Mouse (Mus musculus) CH12.LX (cell line): ENCODE measurements around the gene Cebpe. TPM values are rescaled to one million over a fixed set of nuclear protein-coding genes. Genes with fewer than 3 reads are reported as not detected.

Source experiments
- DNase-seq: peaks from one replicate; pipeline ENCODE4 v3.0.0-alpha.2; 2013; ENCODE audit errors: extremely low read depth
- H3K27ac ChIP-seq: 2 replicates; pipeline ENCODE4 v1.5.1; 2012; ENCODE audit warnings: low read depth, mild to moderate bottlenecking, control low read depth, moderate library complexity; ENCODE audit not compliant: insufficient read depth
- H3K27me3 ChIP-seq: replicated peaks from 2 replicates; pipeline ENCODE3; 2012; ENCODE audit warnings: inconsistent platforms
- H3K36me3 ChIP-seq, 2 experiments: replicated peaks in 1 of 2; 2 replicates each; pipeline versions ENCODE3 to v1.6.1; 2012; ENCODE audit warnings: inconsistent platforms in 1 of 2, low read length in 1 of 2, mild to moderate bottlenecking in 1 of 2, mixed read lengths in 1 of 2, moderate library complexity in 1 of 2; ENCODE audit not compliant: control insufficient read depth in 1 of 2, insufficient read depth in 1 of 2
- H3K4me1 ChIP-seq, 2 experiments: 2 replicates each; pipeline ENCODE4 v1.6.1; 2012; ENCODE audit warnings: inconsistent platforms in 1 of 2, moderate library complexity in 1 of 2; ENCODE audit not compliant: insufficient read depth in 2 of 2, control insufficient read depth in 1 of 2
- H3K4me2 ChIP-seq: 2 replicates; pipeline ENCODE4 v1.6.1; 2012; ENCODE audit warnings: low read depth, mild to moderate bottlenecking, control low read depth; ENCODE audit not compliant: poor library complexity, insufficient read depth, severe bottlenecking
- H3K4me3 ChIP-seq, 3 experiments: fragments of 150-350 bp in 1 of 3; sonication (generic) in 1 of 3; replicated peaks in 1 of 3; 2 replicates each; pipeline versions ENCODE3 to v1.5.1; 2011 to 2012; ENCODE audit warnings: low read depth in 2 of 3, low read length in 2 of 3, mild to moderate bottlenecking in 2 of 3, moderate library complexity in 2 of 3, control low read depth in 1 of 3, improper control_type of control experiment in 1 of 3, inconsistent platforms in 1 of 3, mixed read lengths in 1 of 3; ENCODE audit not compliant: poor library complexity in 1 of 3
- H3K79me2 ChIP-seq: replicated peaks from 2 replicates; pipeline ENCODE4 v1.6.1; 2012; ENCODE audit warnings: mild to moderate bottlenecking, moderate library complexity; ENCODE audit not compliant: control insufficient read depth, poor library complexity, insufficient read depth, severe bottlenecking; ENCODE audit errors: extremely low read depth
- H3K9ac ChIP-seq: 2 replicates; pipeline ENCODE4 v1.6.1; 2012; ENCODE audit warnings: low read depth, mild to moderate bottlenecking, control low read depth, moderate library complexity; ENCODE audit not compliant: insufficient read depth
- H3K9me3 ChIP-seq: replicated peaks from 2 replicates; pipeline ENCODE3; 2012; ENCODE audit warnings: low read length, inconsistent platforms, mixed read lengths
- BHLHE40 ChIP-seq: IDR thresholded peaks from 2 replicates; pipeline ENCODE4 v1.6.1; 2011; ENCODE audit warnings: mild to moderate bottlenecking, low read depth, low read length, improper control_type of control experiment
- CHD2 ChIP-seq: IDR thresholded peaks from 2 replicates; pipeline ENCODE4 v1.6.1; 2011; ENCODE audit warnings: low read length, improper control_type of control experiment
- E2F4 ChIP-seq: IDR thresholded peaks from 2 replicates; pipeline ENCODE4 v1.6.1; 2011; ENCODE audit warnings: low read depth, low read length, improper control_type of control experiment; ENCODE audit not compliant: insufficient replicate concordance
- ELF1 ChIP-seq: IDR thresholded peaks from 2 replicates; pipeline ENCODE4 v1.6.1; 2014; ENCODE audit warnings: low read depth, mild to moderate bottlenecking, inconsistent platforms, low read length, improper control_type of control experiment
- EP300 ChIP-seq: IDR thresholded peaks from 2 replicates; pipeline ENCODE4 v1.6.1; 2011; ENCODE audit warnings: low read length, improper control_type of control experiment
- ETS1 ChIP-seq: conservative IDR thresholded peaks from 2 replicates; pipeline ENCODE4 v1.6.1; 2012; ENCODE audit warnings: low read depth, mild to moderate bottlenecking, inconsistent platforms, low read length, improper control_type of control experiment, moderate library complexity
- GABPA ChIP-seq: IDR thresholded peaks from 2 replicates; pipeline ENCODE4 v1.6.1; 2012; ENCODE audit warnings: low read depth, low read length, improper control_type of control experiment, inconsistent platforms; ENCODE audit not compliant: insufficient replicate concordance
- HCFC1 ChIP-seq: IDR thresholded peaks from 2 replicates; pipeline ENCODE4 v1.6.1; 2012; ENCODE audit warnings: low read depth, mild to moderate bottlenecking, inconsistent platforms, low read length, improper control_type of control experiment
- IRF4 ChIP-seq: IDR thresholded peaks from 2 replicates; pipeline ENCODE4 v1.6.1; 2014; ENCODE audit warnings: low read depth, mild to moderate bottlenecking, inconsistent platforms, low read length, improper control_type of control experiment
- JUN ChIP-seq: IDR thresholded peaks from 2 replicates; pipeline ENCODE4 v1.6.1; 2011; ENCODE audit warnings: low read depth, mild to moderate bottlenecking, low read length, improper control_type of control experiment, moderate library complexity; ENCODE audit not compliant: insufficient read depth
- JUND ChIP-seq: conservative IDR thresholded peaks from 2 replicates; pipeline ENCODE4 v1.6.1; 2011; ENCODE audit warnings: low read depth, low read length, improper control_type of control experiment
- MAFK ChIP-seq: IDR thresholded peaks from 2 replicates; pipeline ENCODE4 v1.6.1; 2011; ENCODE audit warnings: low read length, improper control_type of control experiment; ENCODE audit not compliant: insufficient replicate concordance
- MAX ChIP-seq: IDR thresholded peaks from 2 replicates; pipeline ENCODE4 v1.6.1; 2011; ENCODE audit warnings: low read length, improper control_type of control experiment
- MAZ ChIP-seq: IDR thresholded peaks from 2 replicates; pipeline ENCODE4 v1.6.1; 2012; ENCODE audit warnings: low read depth, mild to moderate bottlenecking, inconsistent platforms, low read length, improper control_type of control experiment, moderate library complexity
- MEF2A ChIP-seq: IDR thresholded peaks from 2 replicates; pipeline ENCODE4 v1.6.1; 2014; ENCODE audit warnings: low read depth, mild to moderate bottlenecking, inconsistent platforms, low read length, improper control_type of control experiment, borderline replicate concordance
- MXI1 ChIP-seq: IDR thresholded peaks from 2 replicates; pipeline ENCODE4 v1.6.1; 2011; ENCODE audit warnings: mild to moderate bottlenecking, low read depth, low read length, improper control_type of control experiment
- MYC ChIP-seq: IDR thresholded peaks from 2 replicates; pipeline ENCODE4 v1.6.1; 2011; ENCODE audit warnings: low read depth, mild to moderate bottlenecking, improper control_type of control experiment, low read length
- NELFE ChIP-seq: IDR thresholded peaks from 2 replicates; pipeline ENCODE4 v1.6.1; 2011; ENCODE audit warnings: low read depth, low read length, improper control_type of control experiment
- NRF1 ChIP-seq: IDR thresholded peaks from 2 replicates; pipeline ENCODE4 v1.6.1; 2014; ENCODE audit warnings: low read depth, mild to moderate bottlenecking, inconsistent platforms, low read length, improper control_type of control experiment, moderate library complexity
- POLR2A ChIP-seq: IDR thresholded peaks from 2 replicates; pipeline ENCODE4 v1.6.1; 2011; ENCODE audit warnings: low read depth, mild to moderate bottlenecking, improper control_type of control experiment, low read length
- POLR2AphosphoS2 ChIP-seq: IDR thresholded peaks from 2 replicates; pipeline ENCODE4 v1.6.1; 2011; ENCODE audit warnings: low read depth, low read length, improper control_type of control experiment
- RAD21 ChIP-seq: IDR thresholded peaks from 2 replicates; pipeline ENCODE4 v1.6.1; 2011; ENCODE audit warnings: low read depth, mild to moderate bottlenecking, low read length, improper control_type of control experiment, moderate library complexity
- RCOR1 ChIP-seq: conservative IDR thresholded peaks from 2 replicates; pipeline ENCODE4 v1.6.1; 2012; ENCODE audit warnings: low read depth, mild to moderate bottlenecking, inconsistent platforms, low read length, improper control_type of control experiment
- SIN3A ChIP-seq: IDR thresholded peaks from 2 replicates; pipeline ENCODE4 v1.6.1; 2012; ENCODE audit warnings: low read length, improper control_type of control experiment, inconsistent platforms
- SMC3 ChIP-seq: IDR thresholded peaks from 2 replicates; pipeline ENCODE4 v1.6.1; 2011; ENCODE audit warnings: low read depth, low read length, improper control_type of control experiment
- TBP ChIP-seq: conservative IDR thresholded peaks from 2 replicates; pipeline ENCODE4 v1.6.1; 2011; ENCODE audit warnings: low read depth, low read length, improper control_type of control experiment
- TCF12 ChIP-seq: IDR thresholded peaks from 2 replicates; pipeline ENCODE4 v1.6.1; 2014; ENCODE audit warnings: low read depth, mild to moderate bottlenecking, inconsistent platforms, low read length, improper control_type of control experiment
- UBTF ChIP-seq: IDR thresholded peaks from 2 replicates; pipeline ENCODE4 v1.6.1; 2012; ENCODE audit warnings: low read depth, mild to moderate bottlenecking, inconsistent platforms, low read length, improper control_type of control experiment, moderate library complexity
- USF1 ChIP-seq: IDR thresholded peaks from 2 replicates; pipeline ENCODE4 v1.6.1; 2014; ENCODE audit warnings: low read depth, mild to moderate bottlenecking, inconsistent platforms, low read length, improper control_type of control experiment
- USF2 ChIP-seq: conservative IDR thresholded peaks from 2 replicates; pipeline ENCODE4 v1.6.1; 2011; ENCODE audit warnings: low read depth, low read length, improper control_type of control experiment
- ZKSCAN1 ChIP-seq: IDR thresholded peaks from 2 replicates; pipeline ENCODE4 v1.6.1; 2012; ENCODE audit warnings: low read depth, inconsistent platforms, low read length, improper control_type of control experiment, borderline replicate concordance
- ZMIZ1 ChIP-seq: IDR thresholded peaks from 2 replicates; pipeline ENCODE4 v1.6.1; 2012; ENCODE audit warnings: low read depth, mild to moderate bottlenecking, inconsistent platforms, low read length, improper control_type of control experiment
- ZNF384 ChIP-seq: IDR thresholded peaks from 2 replicates; pipeline ENCODE4 v1.6.1; 2012; ENCODE audit warnings: low read depth, low read length, improper control_type of control experiment, inconsistent platforms
- dilution Hi-C: fragments of 300-500 bp; cut with MboI; formaldehyde crosslinking; loops from 2 replicates; pipeline ENCODE4 v1.14.3; 2020; ENCODE audit warnings: low sequenced_read_pairs; ENCODE audit not compliant: extremely low pct_unique_long_range_greater_than_20kb, extremely low pct_ligation_motif_present
- in situ Hi-C: fragments of 300-500 bp; cut with MboI; formaldehyde crosslinking; loops from 3 replicates; pipeline ENCODE4 v1.14.3; 2019; ENCODE audit warnings: low sequenced_read_pairs, low pct_ligation_motif_present, low pct_unique_long_range_greater_than_20kb, mixed read lengths
- polyA plus RNA-seq: library from polyadenylated mRNA; unstranded; fragments of >175 nt; gene quantifications from 2 replicates; pipeline ENCODE4 v1.2.1, GENCODE M21; 2012; ENCODE audit warnings: low read depth; ENCODE audit not compliant: insufficient read length
- total RNA-seq, 2 experiments: library from RNA; depleted of rRNA; stranded (reverse); fragments of 300-350 nt in 1 of 2; fragments of >200 nt in 1 of 2; gene quantifications; 2 replicates each; pipeline ENCODE4 v1.2.3; 2012 to 2014

Cebpe gene
- total and polyA plus RNA-seq, 3 experiments = 0.34 TPM; not detected in 2

DNA sequence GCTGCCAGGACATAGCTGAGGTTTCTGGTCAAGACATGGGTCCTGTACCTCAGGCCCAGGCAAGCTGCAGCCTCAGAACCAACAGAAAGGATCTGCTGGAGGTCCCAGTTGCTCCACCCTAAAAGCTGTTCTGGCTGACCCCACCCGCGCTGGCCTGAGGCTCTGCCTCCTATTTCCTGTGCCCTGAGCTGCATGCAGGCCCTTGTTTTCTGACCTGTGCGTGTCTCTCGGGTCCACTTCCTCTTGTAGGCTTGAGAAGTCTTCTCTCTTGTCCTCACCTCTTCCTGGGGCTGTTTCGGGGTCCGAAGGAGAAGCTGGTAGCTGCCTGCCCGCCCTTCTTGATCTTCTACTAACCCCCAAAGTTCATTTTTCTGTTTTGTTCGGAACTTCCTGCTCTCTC is 887 bp upstream of the Cebpe start:
- Histone ChIP-seq H3K4me2 (no peak overlapping the region; the same call in 1 of the 2 replicates), H3K9ac (peak overlapping the region; percentile 44), H3K4me1 (peaks cover 8 to 30% of the 10 kb centered on the region in 2 experiments; a peak in 3 of 4 replicates), H3K9me3 (peaks cover 7% of the 10 kb centered on the region), H3K4me3 (no peak overlapping the region), H3K27ac (peak overlapping the region; percentile 3; the same call in 1 of the 2 replicates), H3K27me3 (peaks cover 3% of the 10 kb centered on the region), H3K79me2 (no peaks in the 10 kb centered on the region), H3K36me3 (no peaks in the 10 kb centered on the region)
- dilution Hi-C loops (no loop called here), in situ Hi-C loops (loop anchor here (10.0 kb wide), 1 partner anchor 302 kb away; the partner anchor contains the start of gene Ngdn)
- TF ChIP-seq UBTF = no peak
- TF ChIP-seq JUND = no peak
- no peak for TF ChIP-seq NRF1
- no peak for TF ChIP-seq MEF2A
- no peak for TF ChIP-seq RAD21
- TF ChIP-seq ZKSCAN1 = no peak
- peak; percentile 54 for TF ChIP-seq POLR2A
- TF ChIP-seq SMC3 = no peak
- 0 out of 2 replicates have a peak, but pooled peaks have one; percentile 22 for TF ChIP-seq MYC
- peak; percentile 38; the same call in 1 of the 2 replicates for TF ChIP-seq TCF12
- TF ChIP-seq USF2 = no peak
- no peak for TF ChIP-seq USF1
- TF ChIP-seq ELF1 = peak; percentile 61
- no peak for TF ChIP-seq ZMIZ1
- no peak for TF ChIP-seq SIN3A
- TF ChIP-seq BHLHE40 = no peak
- TF ChIP-seq HCFC1 = no peak; the same call in 1 of the 2 replicates
- TF ChIP-seq RCOR1 = no peak
- TF ChIP-seq GABPA = no peak
- no peak for TF ChIP-seq MAZ
- TF ChIP-seq MXI1 = no peak
- no peak for TF ChIP-seq POLR2AphosphoS2
- TF ChIP-seq TBP = no peak
- TF ChIP-seq E2F4 = no peak
- no peak for TF ChIP-seq MAX
- 0 out of 2 replicates have a peak, but pooled peaks have one; percentile 20 for TF ChIP-seq NELFE
- no peak for TF ChIP-seq JUN
- TF ChIP-seq ETS1 = no peak
- TF ChIP-seq ZNF384 = no peak
- TF ChIP-seq CHD2 = no peak
- no peak for TF ChIP-seq EP300
- TF ChIP-seq MAFK = no peak
- TF ChIP-seq IRF4 = peak; percentile 23; the same call in 1 of the 2 replicates
- DNase-seq = no peak
